Mouse (Mus musculus) gastrocnemius, adult 18-20 months (tissue): ENCODE measurements at regions not wholly inside any gene's neighbourhood (a gene's known extent, or its start where the extent isn't known, plus 50 kb on each side); places are given as distances from the start of the nearest gene placed in this dataset.

ENCODE experiments used
- DNase-seq: peaks from one replicate; pipeline ENCODE4 v3.0.0; 2021; ENCODE audit warnings: low spot score

- DNase-seq, result peak; percentile 4
These were observed 75.8 kb downstream of the Rnd3 start for GRCm38 (mm10) chr2:51073040-51073594.

- no peak for DNase-seq
These were observed 76.5 kb downstream of the Rnd3 start for GRCm38 (mm10) chr2:51072346-51072885.

GRCm38 (mm10) chr2:51070902-51071301 lies 78.0 kb downstream of the Rnd3 start:
- DNase-seq, result no peak

- no peak for DNase-seq
These were observed 82.5 kb downstream of the Rnd3 start for GRCm38 (mm10) chr2:51066423-51066831.

- DNase-seq, result no peak
These were observed 83.1 kb downstream of the Rnd3 start for GRCm38 (mm10) chr2:51065821-51066220.

- DNase-seq, result no peak
These were observed 84.1 kb downstream of the Rnd3 start for GRCm38 (mm10) chr2:51064821-51065220.

GRCm38 (mm10) chr2:51062049-51062448 lies 86.9 kb downstream of the Rnd3 start:
- no peak for DNase-seq

GRCm38 (mm10) chr2:51058158-51058557 lies 90.8 kb downstream of the Rnd3 start:
- no peak for DNase-seq

- peak; percentile 5 for DNase-seq
These were observed 92.7 kb downstream of the Rnd3 start for GRCm38 (mm10) chr2:51056141-51056731.

- no peak for DNase-seq
These were observed 93.6 kb downstream of the Rnd3 start for GRCm38 (mm10) chr2:51055339-51055738.

GRCm38 (mm10) chr2:51049834-51050170 lies 99.1 kb downstream of the Rnd3 start:
- no peak for DNase-seq

GRCm38 (mm10) chr2:51049101-51049833 lies 99.6 kb downstream of the Rnd3 start:
- no peak for DNase-seq

GRCm38 (mm10) chr2:51047520-51047919 lies 101.4 kb downstream of the Rnd3 start:
- DNase-seq, result no peak

GRCm38 (mm10) chr2:51045626-51046025 lies 103.3 kb downstream of the Rnd3 start:
- DNase-seq, result no peak

- DNase-seq, result no peak
These were observed 107.8 kb downstream of the Rnd3 start for GRCm38 (mm10) chr2:51041101-51041500.

GRCm38 (mm10) chr2:51038685-51039084 lies 110.2 kb downstream of the Rnd3 start:
- DNase-seq, result no peak

GRCm38 (mm10) chr2:51036995-51037394 lies 111.9 kb downstream of the Rnd3 start:
- no peak for DNase-seq

- no peak for DNase-seq
These were observed 112.6 kb downstream of the Rnd3 start for GRCm38 (mm10) chr2:51036190-51036755.

- no peak for DNase-seq
These were observed 115.0 kb downstream of the Rnd3 start for GRCm38 (mm10) chr2:51033881-51034280.

- DNase-seq, result no peak
These were observed 126.4 kb downstream of the Rnd3 start for GRCm38 (mm10) chr2:51022479-51022878.

- DNase-seq, result no peak
These were observed 132.8 kb downstream of the Rnd3 start for GRCm38 (mm10) chr2:51016129-51016402.

- no peak for DNase-seq
These were observed 133.4 kb downstream of the Rnd3 start for GRCm38 (mm10) chr2:51015360-51016128.
